Mouse (Mus musculus): ENCODE measurements around the gene Gap43.

GRCm38 (mm10) chr16:42370148-42370547, 29.7 kb upstream of the Gap43 start:
- TF ChIP-seq CTCF (IDR thresholded peaks at IDR 0.05; ENCODE audit: low read depth) = no peak
- TF ChIP-seq EP300 (optimal IDR thresholded peaks at IDR 0.05) = no peak

Measured in stomach, postnatal 0 days (tissue).